In genomic region chr2:18799966-18800645, GRCm38 (mm10) we compare ENCODE assay signal across 8 mouse cellular contexts.
DNase-seq lines count a peak whose midpoint lies in the region; ATAC-seq lines count a peak whose summit lies in the region.

No protein-coding gene starts in this region.

- H3K4me2 ChIP-seq in hindbrain, embryonic 11.5 days (replicated peaks; ENCODE audit: low read depth, low read length), result peak overlapping the region; percentile 82

- peak overlapping the region; percentile 54 for H3K4me3 ChIP-seq in forebrain, embryonic 10.5 days
- peak overlapping the region; percentile 34 for H3K4me3 ChIP-seq in hindbrain, embryonic 11.5 days (ENCODE audit: low read depth, low read length)

- ATAC-seq in hindbrain, embryonic 11.5 days (ENCODE audit: low FRiP score), result peak; percentile 89

- 0% methylated on average over 46 of the region's 46 CpGs for WGBS in forebrain, embryonic 10.5 days
- WGBS in hindbrain, embryonic 11.5 days, result under 1% methylated on average over 46 of the region's 46 CpGs

- peak overlapping the region; percentile 64 for H3K27ac ChIP-seq in forebrain, embryonic 10.5 days
- peak overlapping the region; percentile 86 for H3K27ac ChIP-seq in hindbrain, embryonic 11.5 days (ENCODE audit: low read depth, low read length)

- no peaks in the 10 kb centered on the region for H3K9me3 ChIP-seq in forebrain, embryonic 10.5 days
- no peaks in the 10 kb centered on the region for H3K9me3 ChIP-seq in hindbrain, embryonic 11.5 days (ENCODE audit: control insufficient read depth, low read length)

- no peaks in the 10 kb centered on the region for H3K36me3 ChIP-seq in forebrain, embryonic 10.5 days (replicated peaks)
- H3K36me3 ChIP-seq in hindbrain, embryonic 11.5 days (ENCODE audit: control insufficient read depth, insufficient read depth, low read length), result no peaks in the 10 kb centered on the region

- H3K9ac ChIP-seq in hindbrain, embryonic 11.5 days (ENCODE audit: low read depth, low read length), result peak overlapping the region; percentile 68

- peaks cover 96% of the 10 kb centered on the region for H3K27me3 ChIP-seq in forebrain, embryonic 10.5 days (ENCODE audit: poor library complexity, severe bottlenecking)
- H3K27me3 ChIP-seq in hindbrain, embryonic 11.5 days (ENCODE audit: control insufficient read depth, insufficient read depth, low read length), result peaks cover 20% of the 10 kb centered on the region

- DNase-seq in Muller cell, postnatal 12 days (ENCODE audit: inconsistent ontology term), result peak; percentile 65
- peak; percentile 84 for DNase-seq in brain, adult 2 months (ENCODE audit: low read depth, low spot score)
- peak; percentile 79 for DNase-seq in forebrain, embryonic 10.5 days (ENCODE audit: extremely low spot score, low spot score)
- DNase-seq in hindbrain, embryonic 11.5 days (ENCODE audit: low spot score), result peak; percentile 82
- DNase-seq in left cerebral cortex, adult 11 months (ENCODE audit: low spot score), result peak; percentile 72
- peak; percentile 18 for DNase-seq in lung, postnatal 36 days
- DNase-seq in retina, postnatal 1 day, result peak; percentile 82
- DNase-seq in urinary bladder, postnatal 10 days (ENCODE audit: low spot score), result no peak

- peaks cover 44% of the 10 kb centered on the region for H3K4me1 ChIP-seq in forebrain, embryonic 10.5 days
- peaks cover 7% of the 10 kb centered on the region for H3K4me1 ChIP-seq in hindbrain, embryonic 11.5 days (replicated peaks; ENCODE audit: control insufficient read depth, insufficient read depth, low read length)
